Mouse (Mus musculus): ENCODE measurements at regions not wholly inside any gene's neighbourhood (a gene's known extent, or its start where the extent isn't known, plus 50 kb on each side); places are given as distances from the start of the nearest gene placed in this dataset.

- ATAC-seq (ENCODE audit: insufficient number of reproducible peaks, insufficient read depth, low FRiP score, low TSS enrichment), result no peak
- no peak overlapping the region for H3K4me2 ChIP-seq (replicated peaks)
- H3K9ac ChIP-seq, result no peak overlapping the region
- H3K9me3 ChIP-seq, result no peaks in the 10 kb centered on the region
- H3K27ac ChIP-seq, result no peak overlapping the region
- H3K4me3 ChIP-seq, result no peak overlapping the region
- 91% methylated on average over 11 of the region's 11 CpGs for WGBS
- H3K4me1 ChIP-seq, result peaks cover 11% of the 10 kb centered on the region; the same call in 1 of the 2 replicates
- no peaks in the 10 kb centered on the region for H3K27me3 ChIP-seq
- no peaks in the 10 kb centered on the region for H3K36me3 ChIP-seq
Observed at GRCm38 (mm10) chr10:120547164-120547563, 70.9 kb upstream of the Hmga2 start.

- Histone ChIP-seq H3K4me3 (no peak overlapping the region), H3K36me3 (no peaks in the 10 kb centered on the region), H3K9me3 (no peaks in the 10 kb centered on the region), H3K9ac (no peak overlapping the region), H3K4me1 (peaks cover 8% of the 10 kb centered on the region), H3K27ac (no peak overlapping the region), H3K4me2 (replicated peaks) (no peak overlapping the region), H3K27me3 (no peaks in the 10 kb centered on the region)
- whole genome bisulfite sequencing, result 88% methylated on average over 7 of the region's 7 CpGs
- no peak for ATAC-seq (ENCODE audit: insufficient number of reproducible peaks, insufficient read depth, low FRiP score, low TSS enrichment)
Observed at GRCm38 (mm10) chr10:120541618-120542017, 65.3 kb upstream of the Hmga2 start.

- 32% methylated on average over 7 of the region's 7 CpGs for WGBS
- ATAC-seq (ENCODE audit: insufficient number of reproducible peaks, insufficient read depth, low FRiP score, low TSS enrichment), result no peak
- no peak overlapping the region for H3K27ac ChIP-seq
Observed at GRCm38 (mm10) chr10:120538561-120538960, 62.3 kb upstream of the Hmga2 start.

GRCm38 (mm10) chr10:120528406-120528805, 52.1 kb upstream of the Hmga2 start:
- 91% methylated on average over 5 of the region's 5 CpGs for WGBS

More at GRCm38 (mm10) chr10:120538561-120538960, 62.3 kb upstream of the Hmga2 start:
- Histone ChIP-seq H3K4me3 (no peak overlapping the region), H3K9ac (no peak overlapping the region), H3K4me2 (replicated peaks) (no peak overlapping the region), H3K4me1 (peaks cover 6% of the 10 kb centered on the region; the same call in 1 of the 2 replicates), H3K36me3 (no peaks in the 10 kb centered on the region), H3K27me3 (no peaks in the 10 kb centered on the region), H3K9me3 (no peaks in the 10 kb centered on the region)

GRCm38 (mm10) chr10:120527951-120528350, 51.7 kb upstream of the Hmga2 start:
- Histone ChIP-seq H3K4me1 (0 out of 2 replicates have a peak, but pooled peaks cover 10% of the 10 kb centered on the region), H3K27ac (no peak overlapping the region), H3K27me3 (no peaks in the 10 kb centered on the region), H3K4me3 (no peak overlapping the region), H3K9ac (no peak overlapping the region), H3K36me3 (no peaks in the 10 kb centered on the region), H3K4me2 (replicated peaks) (no peak overlapping the region), H3K9me3 (no peaks in the 10 kb centered on the region)
- ATAC-seq (ENCODE audit: insufficient number of reproducible peaks, insufficient read depth, low FRiP score, low TSS enrichment), result no peak
- 87% methylated on average over 6 of the region's 6 CpGs for WGBS

More at GRCm38 (mm10) chr10:120528406-120528805, 52.1 kb upstream of the Hmga2 start:
- ATAC-seq (ENCODE audit: insufficient number of reproducible peaks, insufficient read depth, low FRiP score, low TSS enrichment), result no peak
- Histone ChIP-seq H3K27me3 (no peaks in the 10 kb centered on the region), H3K36me3 (no peaks in the 10 kb centered on the region), H3K9ac (no peak overlapping the region), H3K27ac (no peak overlapping the region), H3K9me3 (no peaks in the 10 kb centered on the region), H3K4me3 (no peak overlapping the region), H3K4me1 (0 out of 2 replicates have a peak, but pooled peaks cover 10% of the 10 kb centered on the region), H3K4me2 (replicated peaks) (no peak overlapping the region)

- no peak for ATAC-seq (ENCODE audit: insufficient number of reproducible peaks, insufficient read depth, low FRiP score, low TSS enrichment)
- Histone ChIP-seq H3K9me3 (no peaks in the 10 kb centered on the region), H3K27me3 (no peaks in the 10 kb centered on the region), H3K27ac (no peak overlapping the region), H3K4me3 (no peak overlapping the region), H3K4me1 (0 out of 2 replicates have a peak, but pooled peaks cover 10% of the 10 kb centered on the region), H3K4me2 (replicated peaks) (no peak overlapping the region), H3K9ac (no peak overlapping the region), H3K36me3 (no peaks in the 10 kb centered on the region)
- 61% methylated on average over 6 of the region's 6 CpGs for WGBS
Observed at GRCm38 (mm10) chr10:120526991-120527390, 50.7 kb upstream of the Hmga2 start.
